Mouse (Mus musculus): Measurements from ENCODE around the gene Incenp.

- TF ChIP-seq CTCF (IDR thresholded peaks at IDR 0.05; ENCODE audit: borderline replicate concordance, extremely low read depth, insufficient read depth, insufficient read length): no peak
- TF ChIP-seq POLR2A (IDR thresholded peaks at IDR 0.05; ENCODE audit: borderline replicate concordance, extremely low read depth, insufficient read depth, insufficient read length, poor library complexity, severe bottlenecking): no peak
Observed at GRCm38 (mm10) chr19:9924034-9924768, 24.9 kb upstream of the Incenp start.
